Mouse (Mus musculus) liver, embryonic 14.5 days (tissue): ENCODE results near the gene Dcakd.

Source experiments
- CTCF ChIP-seq: IDR thresholded peaks from 2 replicates; pipeline ENCODE4 v1.5.1; 2016; ENCODE audit warnings: antibody characterized with exemption, low read depth, control low read depth
- EP300 ChIP-seq: IDR thresholded peaks from 2 replicates; pipeline ENCODE4 v1.6.1; 2016; ENCODE audit warnings: antibody characterized with exemption, low read depth

DNA sequence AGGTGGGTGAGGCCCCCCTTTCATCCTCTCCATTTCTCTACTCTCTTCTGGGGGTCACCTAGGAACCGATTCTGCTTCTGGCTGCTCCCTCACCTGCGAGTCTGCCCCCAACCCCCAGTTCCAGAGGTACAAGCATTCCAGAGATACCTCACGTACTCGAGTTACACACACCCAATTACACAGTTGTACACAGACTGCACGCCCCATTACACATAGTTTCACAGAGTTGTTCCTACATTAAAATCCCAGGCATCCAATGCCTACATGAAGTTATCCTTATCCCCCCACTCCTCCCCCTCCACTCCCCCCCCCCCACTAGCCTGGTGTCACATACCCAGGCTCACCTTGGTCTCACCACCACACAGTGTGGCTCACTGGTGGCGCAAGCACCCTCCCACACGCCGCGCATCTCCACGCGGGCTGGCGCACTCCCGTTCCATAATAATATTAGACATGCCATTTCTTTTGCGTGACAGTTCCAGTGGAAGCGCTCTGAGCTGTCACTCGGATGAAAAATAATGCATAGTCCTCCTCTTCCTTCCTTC is 63.5 kb downstream of the Dcakd start:
- TF ChIP-seq CTCF = no peak
- no peak for TF ChIP-seq EP300
